Mouse (Mus musculus) left cerebral cortex, postnatal 10 days (tissue): ENCODE results near the gene Myrf. TPM values are rescaled to one million over a fixed set of nuclear protein-coding genes. Genes with fewer than 3 reads are reported as not detected.

ENCODE experiments used
- DNase-seq, 2 experiments: peaks; one replicate each; pipeline ENCODE4 v3.0.0; 2021 to 2022; ENCODE audit warnings: low spot score in 2 of 2, mixed read lengths in 1 of 2; ENCODE audit errors: extremely low spot score in 1 of 2
- intact Hi-C: fragments of 180-260 bp; cut with DNase I; formaldehyde crosslinking; loops from one replicate; pipeline ENCODE4 v1.15.1; 2025
- total RNA-seq, 2 experiments: library from RNA; stranded (reverse); gene quantifications; 2 replicates each; pipeline ENCODE4 v1.2.3; 2021

Gene Myrf
- 1 to 10 TPM; 5.9 to 6.6 TPM for total RNA-seq

DNA sequence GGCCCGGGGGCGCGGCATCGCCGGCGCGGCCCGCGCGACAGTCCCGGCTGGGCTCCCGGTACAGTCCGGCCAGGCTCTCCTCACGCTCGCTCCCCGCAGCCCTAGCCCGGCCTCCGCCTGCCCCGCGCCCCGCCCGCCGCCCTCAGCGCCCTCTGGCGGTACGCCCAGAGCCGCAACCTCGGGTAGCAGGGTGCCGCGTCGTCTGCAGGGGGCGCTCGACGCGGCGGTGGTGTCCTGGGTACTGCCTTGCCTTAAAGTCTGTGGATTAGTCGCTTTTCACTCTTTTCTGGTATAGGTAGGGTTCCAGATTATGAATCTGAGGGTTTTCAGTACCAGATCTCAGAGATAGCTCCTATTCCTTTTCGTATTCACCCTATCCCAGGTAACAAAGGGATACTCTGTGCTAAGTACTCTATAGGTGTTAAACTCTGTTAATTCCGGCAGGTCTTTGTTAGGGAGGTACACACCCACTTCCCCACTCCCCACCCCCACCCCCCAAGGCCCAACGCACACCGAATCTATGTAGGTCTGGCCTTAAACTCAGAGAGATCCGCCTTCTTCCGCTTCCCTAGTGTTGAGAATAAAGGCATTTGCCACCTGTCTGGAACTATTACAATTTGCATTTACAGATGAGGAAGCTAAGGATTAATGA is at the start of gene Myrf:
Myrf (minus strand) TSS at position 95 of the 652 bp plus-strand sequence.
- intact Hi-C loops: no loop called here

DNA sequence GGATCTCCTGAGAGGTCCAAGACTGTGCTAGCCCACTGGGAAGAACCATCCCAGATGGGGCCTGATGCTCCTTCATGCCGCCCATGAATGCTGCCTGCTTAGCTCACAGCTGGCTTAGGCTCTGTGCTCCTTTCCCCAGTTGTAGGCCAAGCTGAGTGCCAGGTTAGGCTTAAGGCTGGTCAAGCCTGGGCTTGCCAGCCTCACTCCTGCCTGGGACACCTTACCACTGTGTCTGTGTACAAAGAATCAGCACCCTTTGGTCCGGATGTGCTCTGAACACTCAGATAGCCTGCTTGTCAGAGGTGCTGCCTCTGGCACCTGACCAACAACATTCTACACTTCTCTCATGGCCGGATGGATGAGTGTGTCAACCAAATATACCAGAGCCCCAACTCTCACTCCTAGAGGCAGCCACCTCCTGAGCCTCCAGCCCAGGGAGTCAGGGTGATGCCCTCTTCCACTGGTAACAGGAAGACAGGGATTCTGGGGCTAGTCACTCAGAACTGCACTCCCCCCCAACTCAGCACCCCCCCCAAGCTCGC is 49.1 kb upstream of the Myrf start:
- intact Hi-C loops: no loop called here
- no peak for DNase-seq

More for the DNA sequence above, at the start of gene Myrf:
- DNase-seq: peak in 1 of 2 experiments; percentile 87

DNA sequence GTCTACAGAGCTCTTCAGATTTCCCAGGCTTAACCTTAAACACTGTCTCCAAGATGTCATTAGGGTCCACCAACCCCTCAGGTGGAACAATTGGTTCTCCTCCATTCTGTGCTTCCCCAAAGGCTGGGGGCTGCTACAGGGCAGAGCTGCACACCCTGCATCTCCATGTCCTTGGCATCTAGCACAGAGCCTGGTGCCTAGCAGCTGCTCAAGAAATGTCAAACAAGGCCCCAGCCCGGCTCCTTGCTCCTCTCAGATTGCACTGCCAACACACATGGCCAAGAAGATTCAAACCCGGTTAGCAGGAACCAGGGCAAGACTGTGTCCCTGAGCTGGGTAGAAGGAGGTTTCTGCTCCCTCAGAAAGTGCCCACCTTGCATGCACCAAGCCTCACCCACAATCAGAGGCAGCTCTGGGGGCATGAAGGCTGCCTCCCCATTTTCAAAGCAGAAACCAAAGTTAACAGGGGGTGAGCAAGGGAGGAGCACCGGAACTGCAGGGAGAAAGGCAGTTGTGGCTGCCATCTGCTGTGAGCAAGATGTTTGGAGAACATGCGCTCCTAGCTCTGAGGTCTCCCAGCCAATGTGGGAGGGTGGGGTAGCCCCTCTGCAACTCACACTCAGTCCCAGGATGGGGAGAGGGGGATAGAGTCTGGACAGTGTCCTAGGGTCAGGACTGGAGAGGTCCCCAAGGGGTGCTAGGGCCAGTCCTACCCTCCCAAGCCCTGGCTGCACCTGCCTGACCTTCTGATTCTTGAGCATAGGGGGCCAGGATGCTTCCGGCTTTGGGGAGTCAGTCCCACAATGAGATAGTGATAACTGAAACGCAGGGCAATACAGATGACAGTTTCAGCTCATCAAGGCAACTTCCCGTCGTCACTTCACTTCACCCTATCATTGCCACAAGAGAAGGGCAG is 47.8 kb upstream of the Myrf start:
- intact Hi-C loops: no loop called here
- no peak for DNase-seq

DNA sequence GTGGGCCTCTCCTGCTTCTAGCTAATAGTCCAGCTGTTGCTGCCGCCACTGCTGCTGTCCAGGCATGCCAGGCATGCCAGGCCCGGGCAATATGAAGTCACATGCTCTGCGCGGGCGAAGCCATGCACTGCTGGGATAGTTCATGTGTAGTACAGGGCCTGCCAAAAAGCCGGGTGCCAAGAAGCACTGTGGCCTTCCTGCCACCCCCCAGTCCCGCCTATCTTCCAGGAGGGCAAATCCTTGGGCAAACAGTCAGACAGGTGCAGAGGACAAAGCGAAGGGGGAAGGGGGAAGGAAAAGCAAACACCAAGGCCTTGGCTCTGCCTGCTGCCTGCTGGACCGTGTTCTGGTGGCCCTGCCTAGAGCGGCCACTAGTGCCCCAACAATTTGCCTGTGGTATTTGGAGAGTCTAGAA is 45.9 kb upstream of the Myrf start:
- DNase-seq: no peak
- intact Hi-C loops: no loop called here

DNA sequence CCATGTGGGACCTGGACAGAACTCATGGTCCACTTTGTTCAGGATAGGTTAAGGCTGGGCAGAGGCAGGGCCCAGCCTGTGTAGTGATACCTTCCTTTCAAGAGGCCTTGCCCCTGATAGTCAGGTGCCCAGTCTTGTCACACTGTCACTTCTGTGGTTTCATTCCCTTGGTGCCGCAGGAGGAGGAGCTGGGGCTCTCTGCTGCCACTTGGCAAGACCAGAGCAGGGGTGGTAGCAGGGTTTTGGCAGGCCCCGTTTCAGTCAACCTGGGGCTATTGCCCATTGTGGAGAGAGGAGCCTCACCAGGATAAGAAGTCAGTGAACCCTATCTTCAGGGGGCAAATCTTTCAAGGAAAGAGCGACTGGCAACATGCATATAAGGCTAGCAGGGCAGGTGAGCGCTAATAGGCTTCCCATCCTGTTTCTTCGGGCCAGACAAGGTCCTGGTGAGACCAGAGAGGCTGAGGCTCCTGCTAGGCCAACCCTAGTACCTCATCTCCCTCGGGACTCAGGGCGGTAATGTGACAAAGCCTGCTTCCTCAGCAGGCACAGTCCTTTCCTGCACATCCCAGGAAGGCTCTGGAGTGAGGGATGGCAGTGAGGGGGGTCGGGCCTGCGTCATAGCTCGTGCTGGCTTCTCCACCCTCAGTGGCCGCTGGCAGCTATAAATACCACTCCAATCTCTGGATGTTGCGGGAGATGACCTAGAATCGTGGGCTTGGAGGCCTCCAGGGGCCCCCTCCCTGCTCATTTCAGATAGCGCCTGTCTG is 40.4 kb upstream of the Myrf start:
- intact Hi-C loops: no loop called here
- no peak for DNase-seq

DNA sequence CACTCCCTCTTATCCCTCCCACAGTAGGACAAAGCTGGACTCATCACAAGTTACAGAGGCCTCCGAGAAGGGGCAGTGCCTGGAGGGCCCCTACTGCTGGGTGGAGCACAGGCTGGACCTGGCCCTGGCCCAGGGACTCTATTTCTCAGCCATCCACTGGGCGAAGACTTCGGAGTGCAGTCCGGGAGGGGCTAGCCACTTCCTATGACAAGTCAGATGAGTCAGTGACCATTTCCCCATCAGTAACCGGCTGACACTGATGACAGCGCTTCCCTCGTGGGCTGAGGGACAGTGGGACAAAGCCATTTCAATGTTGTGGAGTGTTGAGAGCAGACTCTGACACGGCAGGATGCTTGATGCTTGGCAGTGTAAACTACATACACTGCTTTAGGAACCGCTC is 39.1 kb upstream of the Myrf start:
- DNase-seq: no peak
- intact Hi-C loops: no loop called here

DNA sequence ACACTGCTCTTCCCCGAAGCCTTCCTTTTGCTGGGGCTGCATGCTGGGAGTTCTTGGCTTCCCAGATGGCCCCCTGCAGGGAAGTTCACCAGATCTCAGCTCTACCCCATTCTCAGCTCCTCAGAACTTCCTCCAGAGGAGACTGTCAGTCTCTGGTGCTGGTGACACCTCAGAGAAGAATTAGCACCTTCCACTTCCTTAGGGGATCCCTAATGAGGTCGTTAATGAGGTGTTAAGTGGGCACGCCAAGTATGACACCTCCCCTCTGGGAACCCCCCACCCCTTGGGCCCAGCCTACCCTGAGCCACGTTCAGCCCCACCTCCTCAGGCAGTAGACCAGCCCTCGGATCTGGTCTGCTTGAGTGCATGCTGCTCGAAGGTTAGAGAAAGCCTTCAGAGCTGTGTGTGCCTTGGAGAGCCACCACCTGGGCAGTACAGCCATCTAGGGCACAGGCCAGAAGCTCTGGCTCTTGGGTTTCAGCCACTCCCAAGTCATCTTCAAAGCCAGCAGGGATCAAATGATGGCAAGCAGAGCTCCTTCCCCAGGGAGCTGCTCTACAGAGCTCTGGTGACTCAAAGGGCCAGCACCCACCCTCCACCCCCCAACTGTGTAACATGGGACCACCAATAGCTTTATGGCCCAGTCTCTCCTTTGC is 38.2 kb upstream of the Myrf start:
- peak in 1 of 2 experiments; percentile 64 for DNase-seq
- intact Hi-C loops: no loop called here

DNA sequence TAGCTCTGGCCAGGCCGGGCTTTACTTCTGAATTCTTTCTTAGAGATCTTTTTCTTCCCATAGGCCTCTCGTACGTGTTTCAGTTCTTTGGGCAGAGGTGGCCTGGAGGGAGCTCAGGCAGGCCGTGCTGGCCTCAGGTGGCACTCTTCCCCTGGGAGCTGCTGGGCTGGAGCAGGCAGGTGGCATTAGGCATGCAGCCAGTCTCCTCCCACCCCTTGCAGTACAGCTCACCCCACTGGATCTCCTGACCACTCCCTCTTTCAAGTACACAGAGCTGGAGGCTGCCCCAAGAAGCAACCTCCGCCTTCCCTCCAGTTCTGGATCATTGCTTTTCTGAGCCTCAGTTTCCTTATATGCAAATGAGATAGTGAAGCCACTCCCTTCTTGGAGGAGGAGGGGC is 37.2 kb upstream of the Myrf start:
- intact Hi-C loops: no loop called here
- no peak for DNase-seq

DNA sequence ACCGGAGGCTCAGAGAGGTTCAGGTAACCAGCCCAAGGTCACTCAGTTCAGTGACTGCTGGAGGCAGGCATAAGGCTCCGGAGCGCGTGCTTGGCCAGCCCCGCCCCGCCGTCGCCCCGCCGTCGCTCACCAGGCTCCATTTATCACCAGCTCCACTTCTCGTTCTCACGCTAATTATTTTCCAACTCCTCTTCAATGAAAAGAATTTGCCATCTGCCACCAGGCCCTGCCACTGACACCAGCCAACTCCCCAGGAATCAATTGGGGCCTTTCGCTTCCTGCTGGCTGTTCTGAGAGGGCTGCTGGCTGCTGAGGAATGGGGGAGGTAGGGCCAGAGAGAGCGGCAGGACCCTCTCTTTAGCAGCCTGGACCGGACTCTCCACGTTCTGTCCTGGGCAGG is 36.8 kb upstream of the Myrf start:
- intact Hi-C loops: no loop called here
- no peak for DNase-seq

DNA sequence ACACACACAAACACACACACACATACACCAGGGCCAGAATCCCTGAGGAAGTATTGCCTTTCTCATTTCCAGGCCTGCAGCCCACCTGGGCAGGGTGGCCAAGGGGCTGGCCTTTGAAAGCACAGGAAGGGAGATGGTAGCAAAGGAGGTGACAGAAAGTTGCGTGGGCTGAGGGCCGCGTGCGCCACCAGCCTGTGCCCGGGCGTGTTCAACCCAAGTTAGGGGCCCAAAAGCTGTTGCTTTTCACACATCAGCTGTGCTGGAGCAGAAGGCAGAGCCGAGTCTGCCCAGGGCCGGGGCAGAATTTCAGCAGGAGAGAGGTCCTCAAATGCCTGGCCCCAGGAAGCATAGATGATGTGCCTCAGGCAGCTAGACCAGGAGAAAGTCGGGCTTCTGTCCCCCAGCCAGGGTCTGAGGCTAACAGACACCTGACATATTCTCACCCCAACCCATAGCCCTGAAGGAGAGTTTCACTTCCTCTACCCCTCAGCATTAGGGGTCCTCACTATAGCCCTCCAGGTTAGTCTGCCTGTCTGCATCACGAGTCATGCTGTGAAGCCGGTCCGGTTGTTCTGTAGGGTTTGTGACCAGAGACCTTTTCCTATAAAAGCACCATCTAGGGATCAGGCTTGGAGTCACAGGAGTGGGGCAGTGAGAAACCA is 36.1 kb upstream of the Myrf start:
- intact Hi-C loops: no loop called here
- DNase-seq: no peak

DNA sequence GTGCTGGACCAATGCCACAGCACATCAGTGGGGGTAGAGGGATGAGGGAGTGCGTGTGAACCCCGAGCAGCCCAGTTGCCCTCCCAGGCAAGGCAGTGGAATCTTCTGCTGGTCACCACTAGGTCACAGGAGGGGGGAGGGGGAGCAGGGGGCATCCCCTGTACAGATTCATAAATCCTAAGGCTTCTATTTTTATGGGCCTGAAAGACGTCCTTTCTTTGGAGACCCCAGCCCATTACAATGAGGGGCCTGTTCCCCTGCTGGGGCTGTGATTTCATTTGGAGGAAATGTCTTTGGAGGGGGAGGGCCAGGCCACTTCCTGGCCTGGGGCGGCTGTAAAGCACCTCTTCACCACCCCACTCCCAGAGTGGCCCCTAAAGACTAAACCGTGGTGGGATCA is 33.5 kb upstream of the Myrf start:
- intact Hi-C loops: no loop called here
- no peak for DNase-seq

DNA sequence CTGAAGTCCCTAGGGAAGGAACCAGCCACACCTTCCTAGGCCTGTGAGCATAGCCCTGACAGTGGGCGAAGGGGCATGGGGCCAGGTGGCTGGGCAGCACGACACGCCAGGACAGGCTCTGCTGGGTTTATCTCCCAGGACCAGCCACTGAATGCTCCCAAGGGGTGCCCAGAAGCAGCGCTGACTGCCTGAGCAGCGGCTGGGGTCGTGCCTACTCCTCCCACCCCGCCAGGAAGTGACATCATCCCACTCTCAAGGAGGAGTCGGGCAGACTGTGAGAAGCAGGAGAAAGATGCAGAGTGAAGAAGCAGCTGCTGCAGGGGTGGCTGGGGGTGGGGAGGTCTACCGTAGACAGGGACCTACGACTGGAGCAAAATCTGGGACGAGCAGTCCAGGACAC is 32.2 kb upstream of the Myrf start:
- peak in 1 of 2 experiments; percentile 82 for DNase-seq
- intact Hi-C loops: no loop called here

DNA sequence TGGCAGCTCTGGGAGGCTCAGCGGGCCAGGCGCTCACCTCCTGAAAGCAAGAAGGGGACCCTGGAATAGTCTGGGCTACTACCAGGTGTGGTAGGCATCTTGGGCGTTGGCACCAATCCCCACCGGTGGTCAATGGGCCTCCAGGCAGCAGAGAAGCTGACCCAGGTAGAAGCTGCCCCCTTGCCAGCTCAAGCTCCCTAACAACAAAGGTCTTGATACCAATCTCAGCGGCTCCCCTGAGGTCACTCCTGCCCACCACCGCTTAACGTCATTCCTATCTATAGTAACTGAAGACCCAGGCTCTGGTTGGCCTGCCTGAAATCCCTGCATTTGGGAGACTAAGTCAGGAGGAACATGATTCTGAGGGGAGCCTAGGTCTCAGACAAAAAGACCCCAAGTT is 31.0 kb upstream of the Myrf start:
- intact Hi-C loops: no loop called here
- no peak for DNase-seq

DNA sequence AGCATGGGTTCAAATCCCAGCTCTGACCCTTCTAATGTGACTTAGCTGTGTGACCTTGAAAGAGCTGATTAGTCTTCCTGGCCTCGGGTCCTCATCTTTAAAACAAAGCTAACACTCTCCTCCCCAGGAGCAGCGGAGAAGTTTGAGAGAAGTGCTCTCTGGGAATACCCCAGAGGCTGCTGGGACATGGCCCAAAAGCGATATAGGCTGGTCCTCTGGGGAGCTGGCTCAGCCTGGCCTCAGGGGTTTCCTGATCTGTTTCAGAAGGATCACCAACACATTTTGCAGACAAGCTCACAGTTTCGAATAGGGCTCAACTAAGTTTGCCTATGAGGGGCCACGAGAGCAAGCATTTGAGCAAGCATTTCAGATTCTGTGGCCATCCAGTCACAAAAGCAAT is 29.8 kb upstream of the Myrf start:
- DNase-seq: no peak
- intact Hi-C loops: no loop called here

DNA sequence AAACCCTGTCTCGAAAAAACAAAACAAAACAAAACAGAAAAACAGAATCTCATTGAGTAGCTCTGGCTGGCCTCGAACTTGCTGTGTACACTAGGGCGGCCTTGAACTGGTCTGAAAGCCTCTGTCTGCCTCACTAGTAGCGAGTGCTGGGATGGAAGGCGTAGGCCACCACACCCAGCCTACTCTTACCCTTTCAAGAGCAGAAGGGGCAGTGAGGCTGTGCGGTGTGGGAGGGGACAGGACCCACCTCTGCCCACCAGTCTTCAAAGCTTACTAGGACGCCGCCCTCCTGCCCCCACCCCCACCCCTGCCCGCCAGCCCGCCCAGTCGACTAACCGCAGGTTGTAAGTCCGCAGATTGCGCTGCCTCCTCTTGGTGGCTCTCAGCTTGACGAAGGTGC is 28.3 kb upstream of the Myrf start:
- intact Hi-C loops: no loop called here
- no peak for DNase-seq

DNA sequence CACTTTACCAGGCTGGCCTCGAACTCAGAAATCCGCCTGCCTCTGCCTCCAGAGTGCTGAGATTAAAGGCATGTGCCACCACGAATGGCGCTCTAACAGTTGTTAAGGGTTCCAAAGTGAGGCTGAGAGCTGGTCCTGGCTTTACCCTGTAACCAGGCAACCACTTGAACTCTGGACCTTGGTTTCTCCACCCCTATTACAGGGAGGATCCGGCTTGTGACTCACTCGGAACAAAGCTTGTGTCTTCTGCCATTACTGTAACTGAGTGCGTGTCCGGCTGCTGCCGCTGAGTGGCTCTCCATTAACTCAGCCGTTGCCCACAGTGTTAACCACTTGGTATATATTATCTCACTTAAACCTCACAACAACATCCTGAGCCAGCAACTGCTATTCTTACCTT is 27.4 kb upstream of the Myrf start:
- intact Hi-C loops: no loop called here
- no peak for DNase-seq

DNA sequence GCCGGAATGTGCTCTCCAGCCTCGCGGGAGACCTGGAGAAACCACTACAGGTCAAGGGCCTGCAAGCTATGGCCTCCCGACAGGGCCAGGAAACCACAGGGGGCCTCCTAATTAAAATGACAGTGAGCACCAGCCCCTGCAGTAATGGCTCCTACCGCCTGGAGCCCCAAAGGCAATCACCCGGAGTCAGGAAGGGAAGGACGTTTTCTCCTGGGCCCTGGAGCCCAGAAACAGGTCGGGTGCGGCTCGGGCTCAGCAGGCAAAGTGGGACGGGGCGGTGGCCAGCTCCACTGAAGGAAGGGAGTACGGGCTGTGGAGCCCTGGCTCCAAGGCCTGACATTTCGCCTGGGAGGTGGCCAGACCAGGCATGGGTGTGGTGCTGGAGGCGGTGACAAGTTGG is 26.5 kb upstream of the Myrf start:
- DNase-seq: peak in 1 of 2 experiments; percentile 73
- intact Hi-C loops: no loop called here

DNA sequence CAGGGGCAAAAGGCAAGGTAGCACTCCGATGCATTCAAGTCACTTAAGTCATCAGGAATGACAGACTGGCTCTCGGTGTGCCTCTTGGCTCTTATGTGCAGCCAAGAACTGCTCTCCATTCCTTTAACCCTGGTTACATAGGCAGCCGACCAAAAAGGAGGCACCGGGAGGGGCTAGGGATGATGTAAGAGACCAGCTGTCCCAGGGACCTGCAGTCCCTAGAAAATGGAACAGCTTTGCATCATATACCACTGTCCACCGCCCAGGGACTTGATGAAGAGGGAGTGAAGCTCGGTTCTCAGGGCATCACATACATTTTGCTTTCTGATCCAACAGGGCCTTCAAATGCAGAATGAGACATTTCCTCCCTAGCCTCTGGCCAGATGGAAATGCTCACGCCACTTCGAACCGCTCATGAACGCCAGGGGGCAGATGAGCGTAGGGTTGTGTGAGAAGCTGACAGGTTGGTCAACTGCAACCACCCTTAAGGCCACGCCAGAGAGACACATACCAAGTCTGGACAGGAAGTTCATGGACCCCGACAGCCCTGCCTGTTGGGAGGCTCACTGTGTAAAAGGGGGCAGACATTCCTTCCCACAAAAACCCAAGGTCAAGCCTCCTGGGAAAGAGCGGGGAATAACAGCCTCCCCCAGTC is 25.8 kb upstream of the Myrf start:
- intact Hi-C loops: no loop called here
- peak; percentile 53 to 90 for DNase-seq
